Mouse (Mus musculus) lung, postnatal 0 days (tissue): ENCODE results near the gene Glb1l. TPM values are rescaled to one million over a fixed set of nuclear protein-coding genes. Genes with fewer than 3 reads are reported as not detected.

Experiments
- ATAC-seq: fragments of 200-750 bp; cut with Nextera tagmentation; 2 replicates; pipeline ENCODE4 v1.8.0; 2017; ENCODE audit warnings: moderate library complexity
- DNase-seq: peaks from one replicate; pipeline ENCODE4 v3.0.0-alpha.2; 2016; ENCODE audit warnings: low spot score
- H3K27ac ChIP-seq: fragments of 300-500 bp; sonication (generic); 2 replicates; pipeline ENCODE4 v1.5.1; 2014; ENCODE audit warnings: antibody characterized with exemption, mild to moderate bottlenecking, low read length, mixed read lengths
- H3K27me3 ChIP-seq: fragments of 300-500 bp; sonication (generic); replicated peaks from 2 replicates; pipeline ENCODE4 v1.6.1; 2014; ENCODE audit warnings: low read length, mixed read lengths; ENCODE audit not compliant: insufficient read depth
- H3K36me3 ChIP-seq: fragments of 300-500 bp; sonication (generic); 2 replicates; pipeline ENCODE4 v1.6.1; 2014; ENCODE audit warnings: low read length, mixed read lengths; ENCODE audit not compliant: insufficient read depth
- H3K4me1 ChIP-seq: fragments of 300-500 bp; sonication (generic); 2 replicates; pipeline ENCODE4 v1.6.1; 2014; ENCODE audit warnings: antibody characterized with exemption, low read depth, low read length, mixed read lengths; ENCODE audit not compliant: insufficient read depth
- H3K4me2 ChIP-seq: fragments of 300-500 bp; sonication (generic); replicated peaks from 2 replicates; pipeline ENCODE4 v1.6.1; 2014; ENCODE audit warnings: low read depth, mild to moderate bottlenecking, low read length, moderate library complexity, mixed read lengths
- H3K4me3 ChIP-seq: fragments of 300-500 bp; sonication (generic); 2 replicates; pipeline ENCODE4 v1.5.1; 2014; ENCODE audit warnings: low read depth, low read length
- H3K9ac ChIP-seq: fragments of 300-500 bp; sonication (generic); replicated peaks from 2 replicates; pipeline ENCODE4 v1.6.1; 2014; ENCODE audit warnings: low read depth, mild to moderate bottlenecking
- H3K9me3 ChIP-seq: fragments of 300-500 bp; sonication (generic); 2 replicates; pipeline ENCODE4 v1.6.1; 2016; ENCODE audit warnings: low read length, mixed read lengths
- CTCF ChIP-seq: IDR thresholded peaks from 2 replicates; pipeline ENCODE4 v1.5.1; 2016; ENCODE audit warnings: antibody characterized with exemption, mild to moderate bottlenecking
- EP300 ChIP-seq: IDR thresholded peaks from 2 replicates; pipeline ENCODE4 v1.6.1; 2016; ENCODE audit warnings: antibody characterized with exemption, mild to moderate bottlenecking, control low read depth
- WGBS: fragments of 180-500 bp; shearing (Covaris S2); extraction: QIAGEN DNeasy Blood & Tissue Kit; methylation state at CpG from one replicate; pipeline ENCODE4 v1.1.7; 2014; 5-methylcytosine and 5-hydroxymethylcytosine counted together
- polyA plus RNA-seq: library from polyadenylated mRNA; unstranded; fragments of >200 nt; fragmentation: Nextera tagmentation; extraction: Ambion mirVana; gene quantifications from 2 replicates; pipeline ENCODE4 v1.2.1, GENCODE M21; 2015

Glb1l gene
- polyA plus RNA-seq: 8.6 and 10.1 TPM in 2 replicates

DNA sequence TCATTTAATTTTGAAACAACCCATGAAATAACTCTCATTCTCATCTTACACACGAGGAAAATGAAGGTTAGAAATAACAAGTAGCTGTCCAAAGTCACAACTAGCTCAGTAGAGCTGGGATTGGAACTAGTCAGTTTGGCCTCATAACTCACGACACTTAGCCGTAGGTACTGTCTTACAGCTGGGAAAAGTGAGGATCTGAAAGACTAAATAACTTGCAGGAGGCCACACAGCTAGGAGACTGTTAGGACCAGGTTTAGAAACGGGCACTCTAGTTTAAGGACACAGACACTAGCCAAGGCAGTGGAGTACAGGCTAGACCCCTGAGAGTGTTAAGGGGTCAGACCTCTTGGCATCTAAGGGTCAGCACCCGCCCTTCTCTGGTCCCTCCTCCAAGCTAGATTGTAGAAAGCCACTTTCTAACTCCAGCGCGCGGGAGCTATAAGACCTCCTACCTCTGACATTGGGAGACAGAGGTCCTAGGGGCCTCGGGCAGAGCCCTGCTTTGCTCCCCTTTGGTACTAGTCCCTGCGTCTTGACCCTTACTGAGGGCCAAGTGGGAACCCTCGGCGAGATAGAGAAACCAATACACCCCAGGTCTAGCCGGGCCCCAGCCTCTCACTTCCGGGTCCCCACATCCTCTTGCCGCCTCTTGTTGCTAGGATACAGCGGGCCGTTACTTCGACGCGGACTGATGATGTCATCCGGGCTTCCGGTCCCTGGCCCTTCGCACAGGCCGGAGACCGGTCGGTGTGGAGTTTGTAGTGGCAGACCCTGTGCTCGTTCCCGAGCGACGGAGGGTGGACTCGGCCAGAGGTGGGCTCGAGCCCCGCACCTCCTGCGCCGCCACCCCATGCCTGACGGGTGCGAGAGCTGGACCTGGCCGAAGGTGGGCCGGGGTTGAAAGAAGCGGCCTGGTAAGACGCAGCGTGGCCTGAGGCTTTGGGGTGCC is at the start of gene Glb1l, which contains the start of gene Stk16:
Gene Glb1l (minus strand): TSS at position 678 of the 952 bp plus-strand sequence.
Gene Stk16 (plus strand): TSS at position 703 of the 952 bp plus-strand sequence.
- Histone ChIP-seq H3K9ac (peak within 1 kb of the TSS; percentile 96), H3K27ac (peak within 1 kb of the TSS; percentile 70), H3K4me2 (peak within 1 kb of the TSS; percentile 87), H3K4me1 (peaks cover 20% of the 10 kb centered on the region; the same call in 1 of the 2 replicates), H3K4me3 (peak within 1 kb of the TSS; percentile 93), H3K36me3 (peaks cover 10% of the 10 kb centered on the region; the same call in 1 of the 2 replicates), H3K27me3 (no peaks in the 10 kb centered on the region), H3K9me3 (no peaks in the 10 kb centered on the region)
- WGBS: 5% methylated on average over 38 of the region's 42 CpGs
- ATAC-seq (peak; percentile 96), DNase-seq (peak; percentile 97)
- TF ChIP-seq CTCF (no peak), EP300 (no peak)

DNA sequence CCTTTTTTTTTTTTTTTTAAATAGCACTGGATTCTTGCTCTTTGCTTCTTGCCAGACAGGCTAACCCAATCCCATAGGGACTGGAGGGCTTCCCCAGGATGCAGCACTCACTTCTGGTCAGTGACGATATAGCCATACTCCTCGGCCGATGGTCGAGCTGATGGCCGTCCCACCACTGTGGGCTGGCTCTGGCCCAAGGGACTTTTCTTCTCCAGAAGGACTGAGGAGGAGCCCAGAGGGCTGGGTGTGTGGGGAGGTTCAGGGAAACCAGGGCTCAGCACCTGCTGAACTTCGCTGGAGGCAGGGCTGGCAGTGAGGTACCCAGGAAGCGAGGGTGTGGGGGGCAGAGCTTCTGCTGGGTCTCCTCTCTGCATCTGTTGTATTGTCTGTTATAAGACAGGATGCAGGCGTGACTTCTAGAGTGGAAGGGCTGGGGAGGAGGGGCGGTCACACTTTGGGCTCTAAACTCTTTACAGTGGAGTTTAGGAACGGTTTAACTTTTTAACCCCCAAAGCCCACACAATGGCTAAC is 45.0 kb upstream of the Glb1l start:
- ATAC-seq (no peak), DNase-seq (no peak)
- no peaks in the 10 kb centered on the region for H3K9me3 ChIP-seq
- 49% methylated on average over 10 of the region's 10 CpGs for WGBS
- no peak overlapping the region for H3K9ac ChIP-seq
- no peak overlapping the region for H3K27ac ChIP-seq
- no peak for TF ChIP-seq EP300
- TF ChIP-seq CTCF: no peak
- no peaks in the 10 kb centered on the region for H3K4me1 ChIP-seq
- no peaks in the 10 kb centered on the region for H3K36me3 ChIP-seq
- H3K27me3 ChIP-seq: no peaks in the 10 kb centered on the region
- H3K4me3 ChIP-seq: no peak overlapping the region
- H3K4me2 ChIP-seq: no peak overlapping the region

- H3K27me3 ChIP-seq: no peaks in the 10 kb centered on the region
- 65% methylated on average over 8 of the region's 8 CpGs for WGBS
- H3K9ac ChIP-seq: no peak overlapping the region
- no peaks in the 10 kb centered on the region for H3K4me1 ChIP-seq
- no peak overlapping the region for H3K4me2 ChIP-seq
- H3K4me3 ChIP-seq: no peak overlapping the region
- H3K36me3 ChIP-seq: no peaks in the 10 kb centered on the region
- TF ChIP-seq CTCF: no peak
- no peak for TF ChIP-seq EP300
- DNase-seq (no peak), ATAC-seq (no peak)
- H3K27ac ChIP-seq: no peak overlapping the region
- no peaks in the 10 kb centered on the region for H3K9me3 ChIP-seq
Observed at GRCm38 (mm10) chr1:75254625-75255013, 44.0 kb upstream of the Glb1l start.

DNA sequence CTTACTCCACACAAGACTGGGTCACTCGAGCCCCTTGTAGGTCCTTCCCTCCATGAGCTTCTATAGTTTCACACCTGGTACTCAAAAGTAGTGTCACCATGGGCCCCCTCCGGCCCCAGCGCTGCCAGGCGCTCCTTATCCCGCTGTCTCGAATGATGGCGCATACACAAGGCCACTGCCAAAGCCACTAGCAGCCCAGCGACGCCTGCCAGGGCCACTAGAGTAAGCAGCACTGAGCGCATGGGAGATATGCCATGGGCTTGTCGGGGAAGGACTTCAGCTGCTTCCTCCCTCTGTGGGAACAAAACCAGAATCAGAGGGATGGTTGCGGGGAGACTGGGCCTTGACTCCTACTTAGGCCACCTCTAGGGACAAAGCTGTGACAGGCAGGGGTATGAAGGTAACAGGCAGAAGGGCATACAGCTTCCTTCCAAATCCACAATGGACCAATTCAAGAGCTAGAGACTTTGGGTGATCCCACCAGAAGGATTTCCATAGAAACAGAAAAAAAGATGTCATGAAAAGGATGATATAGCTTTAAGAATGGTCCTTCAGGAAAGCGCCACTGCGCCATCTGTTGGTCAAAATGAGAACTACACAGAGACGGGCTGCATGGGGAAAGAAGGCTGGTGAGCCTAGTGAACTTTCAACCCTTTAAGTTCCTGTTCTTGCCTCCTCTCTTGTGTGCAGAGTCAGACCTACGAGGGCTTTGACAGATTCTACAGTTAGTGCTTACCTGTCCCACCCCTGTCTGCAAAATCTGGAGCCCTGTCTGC is 43.4 kb upstream of the Glb1l start:
- 59% methylated on average over 16 of the region's 16 CpGs for WGBS
- peak; percentile 93 for TF ChIP-seq CTCF
- no peak for TF ChIP-seq EP300
- Histone ChIP-seq H3K36me3 (no peaks in the 10 kb centered on the region), H3K27ac (no peak overlapping the region), H3K27me3 (no peaks in the 10 kb centered on the region), H3K4me3 (no peak overlapping the region), H3K4me2 (no peak overlapping the region), H3K4me1 (no peaks in the 10 kb centered on the region), H3K9me3 (no peaks in the 10 kb centered on the region), H3K9ac (no peak overlapping the region)
- ATAC-seq: no peak
- DNase-seq: peak; percentile 63

- ATAC-seq: no peak
- WGBS: 74% methylated on average over 16 of the region's 16 CpGs
- Histone ChIP-seq H3K27me3 (no peaks in the 10 kb centered on the region), H3K9me3 (no peaks in the 10 kb centered on the region), H3K4me3 (no peak overlapping the region), H3K4me1 (0 out of 2 replicates have a peak, but pooled peaks cover 5% of the 10 kb centered on the region), H3K27ac (no peak overlapping the region), H3K4me2 (no peak overlapping the region), H3K9ac (no peak overlapping the region), H3K36me3 (no peaks in the 10 kb centered on the region)
- no peak for DNase-seq
- TF ChIP-seq CTCF (peak; percentile 14; the same call in 1 of the 2 replicates), EP300 (no peak)
Observed at GRCm38 (mm10) chr1:75253029-75253428, 42.4 kb upstream of the Glb1l start.

DNA sequence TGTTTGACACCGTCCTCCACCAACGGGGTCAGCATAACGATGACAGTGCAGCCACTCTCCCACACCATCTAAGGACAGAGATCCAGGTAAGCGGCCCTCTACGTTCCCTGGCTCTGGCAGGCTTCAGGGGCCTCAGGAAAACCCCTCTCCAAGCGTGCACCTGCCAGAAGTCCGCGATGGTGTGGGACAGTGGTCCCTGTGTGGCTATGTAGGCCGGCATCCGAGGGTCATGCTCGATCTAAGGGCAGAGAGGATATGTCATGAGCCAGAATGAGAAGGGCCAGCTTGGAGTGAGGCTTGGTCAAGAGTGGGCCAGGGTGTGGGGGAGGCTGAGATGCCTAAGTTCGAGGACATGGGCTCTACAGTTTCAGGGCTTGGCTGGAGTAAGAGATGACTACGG is 41.7 kb upstream of the Glb1l start:
- no peak for DNase-seq
- TF ChIP-seq CTCF: no peak
- TF ChIP-seq EP300: no peak
- H3K9ac ChIP-seq: no peak overlapping the region
- no peaks in the 10 kb centered on the region for H3K36me3 ChIP-seq
- H3K4me2 ChIP-seq: no peak overlapping the region
- no peaks in the 10 kb centered on the region for H3K9me3 ChIP-seq
- no peak overlapping the region for H3K4me3 ChIP-seq
- peaks cover 8% of the 10 kb centered on the region; the same call in 1 of the 2 replicates for H3K4me1 ChIP-seq
- no peak overlapping the region for H3K27ac ChIP-seq
- no peak for ATAC-seq
- 57% methylated on average over 13 of the region's 13 CpGs for WGBS
- H3K27me3 ChIP-seq: no peaks in the 10 kb centered on the region
